Mouse (Mus musculus): ENCODE measurements around the gene Tmem179b.

- TF ChIP-seq CTCF (IDR thresholded peaks at IDR 0.05) (no peak), EP300 (IDR thresholded peaks at IDR 0.05) (no peak)
Measured at GRCm38 (mm10) chr19:8725081-8725613, 49.1 kb downstream of the Tmem179b start.

Measured in lung, postnatal 0 days (tissue).